Mouse (Mus musculus): ENCODE results near the gene Prrx2. TPM values are rescaled to one million over a fixed set of nuclear protein-coding genes. Genes with fewer than 3 reads are reported as not detected.
A peak's percentile ranks its signal among the peaks of the same experiment; 100 is the strongest.
"Not testable (repeated sequence)": the region's sequence is repeated elsewhere in the genome, so short reads cannot be mapped to it uniquely, and the experiment has no call there.

The Prrx2 gene
- total RNA-seq, 2 experiments from 2014 or later, result 1.0 to 2.8 TPM

DNA sequence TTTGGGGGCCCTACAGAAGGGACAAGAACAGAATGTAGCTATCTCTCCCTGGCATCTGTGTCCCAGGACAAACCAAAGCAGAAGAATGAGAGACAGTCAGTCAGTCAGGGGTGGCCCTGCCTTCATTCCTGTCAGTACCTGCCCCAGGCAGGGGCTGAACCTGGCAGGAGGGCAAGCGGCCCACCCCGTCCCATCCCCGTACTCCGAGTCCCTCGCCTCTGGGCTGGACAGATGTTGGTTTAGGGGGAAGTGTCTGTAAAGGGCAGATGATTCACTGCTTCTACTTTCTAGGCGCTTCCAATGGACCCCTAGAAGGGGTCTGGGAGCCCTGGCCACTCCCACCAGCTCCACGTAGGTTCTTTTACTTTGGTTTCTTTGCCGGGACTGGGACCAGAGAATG is 67.5 kb downstream of the Prrx2 start:
- intact Hi-C loops (cut with DNase I), result no loop called here
- no peak for DNase-seq (ENCODE audit: low spot score in 2 of 2)

- intact Hi-C loops (cut with DNase I), result no loop called here
These were observed 68.3 kb downstream of the Prrx2 start for GRCm38 (mm10) chr2:30902726-30903722.

GRCm38 (mm10) chr2:30904231-30904630 is 69.5 kb downstream of the Prrx2 start:
- no peak for DNase-seq (ENCODE audit: low spot score in 2 of 2)
- intact Hi-C loops (cut with DNase I), result no loop called here

More at GRCm38 (mm10) chr2:30902726-30903722, 68.3 kb downstream of the Prrx2 start:
- no peak for DNase-seq (ENCODE audit: low spot score in 2 of 2)

DNA sequence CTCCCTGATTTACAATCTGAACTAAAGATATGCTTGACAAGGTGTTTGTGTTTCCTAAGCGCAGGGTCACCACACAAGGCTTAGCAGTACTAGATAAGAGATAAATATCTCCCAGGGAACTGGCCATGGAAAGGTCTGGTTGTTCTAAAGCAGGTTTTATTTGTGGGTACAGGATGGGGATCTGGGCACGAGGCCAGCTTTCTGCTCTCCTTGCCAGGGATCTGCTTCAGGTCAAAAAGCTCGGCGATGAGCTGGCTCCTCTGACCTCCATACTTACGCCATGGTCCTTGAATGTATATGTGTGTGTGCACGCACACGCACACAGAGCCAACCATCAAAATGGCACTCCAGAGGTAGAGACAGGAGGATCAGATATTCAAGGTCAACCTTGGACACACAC is 70.2 kb downstream of the Prrx2 start:
- intact Hi-C loops (cut with DNase I), result no loop called here
- no peak for DNase-seq (ENCODE audit: low spot score in 2 of 2)

- DNase-seq (ENCODE audit: low spot score in 2 of 2), result no peak
- intact Hi-C loops (cut with DNase I), result no loop called here
These were observed 71.1 kb downstream of the Prrx2 start for GRCm38 (mm10) chr2:30905906-30906305.

DNA sequence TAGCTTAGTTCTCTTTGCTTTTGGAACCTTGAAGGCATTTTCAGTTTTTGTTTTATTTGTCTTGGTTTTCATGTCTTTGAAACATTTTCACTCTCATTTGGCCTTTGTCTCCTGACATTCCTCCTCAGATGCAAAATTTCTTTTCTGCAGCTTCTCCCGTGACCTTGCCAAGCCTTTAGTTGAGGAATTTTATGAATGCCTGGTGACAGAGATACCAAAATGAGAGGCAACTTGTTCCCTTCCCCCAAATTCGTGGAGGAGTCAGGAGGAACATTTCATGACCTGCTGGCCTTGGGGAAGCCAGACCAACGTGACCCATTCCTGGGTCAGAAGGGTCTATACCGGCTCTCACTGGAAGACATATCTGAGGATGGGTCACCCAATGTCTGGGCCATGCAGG is 71.9 kb downstream of the Prrx2 start:
- no peak for DNase-seq (ENCODE audit: low spot score in 2 of 2)
- intact Hi-C loops (cut with DNase I), result no loop called here

DNA sequence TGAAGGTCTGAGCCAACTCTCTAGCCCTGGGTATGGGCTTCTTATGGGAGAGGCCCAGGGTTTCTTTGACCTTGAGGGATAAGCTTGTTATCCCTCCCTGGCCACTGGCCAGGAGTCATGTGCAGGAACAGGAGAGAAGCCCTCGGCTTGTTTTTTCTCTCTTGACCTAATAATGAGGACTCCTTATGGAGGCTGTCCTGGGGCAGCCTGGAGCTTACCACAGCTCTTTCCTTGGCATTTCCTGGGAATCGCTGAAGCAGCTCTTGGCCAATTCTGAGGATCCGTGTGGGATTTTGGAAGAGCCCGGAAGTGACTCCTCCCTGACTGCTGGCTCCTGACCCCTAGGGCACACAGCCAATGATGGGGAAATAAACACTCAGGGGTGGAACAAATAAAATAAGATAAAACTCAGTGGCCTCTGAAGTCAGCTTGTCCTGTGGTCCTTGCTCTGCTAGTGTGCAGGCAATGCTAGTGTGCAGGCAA is 77.6 kb downstream of the Prrx2 start:
- intact Hi-C loops (cut with DNase I), result no loop called here
- DNase-seq (ENCODE audit: low spot score in 2 of 2), result no peak

DNA sequence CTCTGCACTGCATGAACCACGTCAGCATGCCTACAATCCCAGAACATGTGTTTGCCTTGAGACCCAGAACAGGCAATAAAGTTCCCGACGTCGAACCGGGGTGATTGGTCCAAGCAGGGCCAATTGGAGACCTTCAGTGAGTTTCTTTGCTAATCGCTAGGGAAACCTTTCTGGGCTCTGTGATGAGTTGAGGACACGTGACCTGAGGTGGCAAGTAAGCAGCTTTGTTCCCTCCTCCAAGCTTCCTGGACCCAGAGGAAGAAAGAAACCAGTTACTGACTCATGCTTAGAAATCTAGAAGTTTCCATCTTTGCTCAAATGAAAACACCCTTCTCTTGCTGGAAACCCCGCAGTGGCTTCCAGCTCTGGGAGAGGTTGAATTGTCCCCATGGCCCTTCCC is 78.2 kb downstream of the Prrx2 start:
- DNase-seq (ENCODE audit: low spot score in 2 of 2), result no peak
- intact Hi-C loops (cut with DNase I), result no loop called here

GRCm38 (mm10) chr2:30914836-30915235 is 80.1 kb downstream of the Prrx2 start:
- no peak for DNase-seq (ENCODE audit: low spot score in 2 of 2)

DNA sequence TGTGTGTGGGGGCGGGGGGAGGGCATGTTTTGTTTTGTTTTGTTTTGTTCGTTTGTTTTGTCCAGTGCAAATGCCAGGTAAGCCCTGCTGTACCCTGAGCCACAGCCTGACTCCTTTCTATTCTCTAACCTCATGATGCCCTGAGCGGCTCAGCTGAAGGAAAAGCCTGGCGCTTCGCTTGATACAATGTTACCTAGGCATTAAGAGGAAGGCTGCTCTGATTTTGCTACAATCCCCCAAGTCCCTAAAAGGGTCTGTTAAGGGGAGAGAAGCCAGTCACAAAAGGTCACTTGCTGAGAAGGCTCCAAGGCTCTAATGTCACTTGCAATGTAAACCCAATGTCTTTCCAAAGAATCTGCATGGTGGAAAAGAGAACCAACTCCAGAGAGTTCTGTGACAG is 80.6 kb downstream of the Prrx2 start:
- DNase-seq (ENCODE audit: low spot score in 2 of 2), result no peak
- intact Hi-C loops (cut with DNase I), result no loop called here

More at GRCm38 (mm10) chr2:30914836-30915235, 80.1 kb downstream of the Prrx2 start:
- intact Hi-C loops (cut with DNase I), result no loop called here

DNA sequence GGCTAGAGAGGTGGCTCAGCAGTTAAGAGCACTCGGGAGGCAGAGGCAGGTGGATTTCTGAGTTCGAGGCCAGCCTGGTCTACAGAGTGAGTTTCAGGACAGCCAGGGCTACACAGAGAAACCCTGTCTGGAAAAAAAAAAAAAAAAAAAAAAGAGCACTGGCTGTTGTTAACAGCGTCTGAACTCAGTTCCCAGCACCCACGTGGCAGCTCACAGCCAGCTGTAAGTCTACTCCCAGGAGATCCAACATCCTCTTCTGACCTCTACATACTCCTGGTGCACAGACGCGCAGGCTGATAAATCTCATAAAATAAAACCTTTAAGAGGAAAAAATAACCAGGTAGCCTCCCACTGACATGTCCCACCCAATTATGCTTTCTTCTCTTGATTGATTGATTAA is 81.2 kb downstream of the Prrx2 start:
- intact Hi-C loops (cut with DNase I); DNase-seq (ENCODE audit: low spot score in 2 of 2): not testable (repeated sequence)

GRCm38 (mm10) chr2:30917649-30918048 is 82.9 kb downstream of the Prrx2 start:
- DNase-seq (ENCODE audit: low spot score in 2 of 2), result peak in 1 of 2 experiments; percentile 27
- intact Hi-C loops (cut with DNase I), result no loop called here

- intact Hi-C loops (cut with DNase I), result no loop called here
- no peak for DNase-seq (ENCODE audit: low spot score in 2 of 2)
These were observed 83.4 kb downstream of the Prrx2 start for GRCm38 (mm10) chr2:30918126-30918525.

DNA sequence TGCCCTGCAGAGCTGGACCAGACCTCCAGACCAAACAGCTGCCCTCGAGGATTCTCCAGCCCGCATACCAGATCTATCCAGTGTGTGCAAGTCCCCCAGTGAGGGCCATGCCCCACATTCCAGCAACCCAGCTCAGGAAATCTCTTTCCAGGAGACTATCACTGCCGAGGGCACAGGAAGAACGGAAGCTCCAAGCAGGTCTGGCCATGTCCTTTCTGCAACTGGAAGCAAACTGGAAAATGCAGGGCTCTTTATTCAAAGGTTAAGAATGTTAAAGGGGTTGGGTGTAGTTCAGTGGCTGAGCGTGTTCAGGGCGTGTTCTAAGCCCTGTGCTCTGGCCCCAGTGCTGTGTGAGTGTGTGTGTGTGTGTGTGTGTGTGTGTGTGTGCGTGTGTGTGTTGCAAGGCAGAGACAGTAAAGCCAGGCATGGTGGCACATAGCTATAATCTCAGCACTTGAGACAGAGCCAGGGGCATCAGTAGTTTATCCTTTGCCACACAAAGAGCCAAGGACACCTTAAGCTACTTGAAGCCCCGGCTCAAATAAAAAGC is 84.1 kb downstream of the Prrx2 start:
- intact Hi-C loops (cut with DNase I), result no loop called here
- DNase-seq (ENCODE audit: low spot score in 2 of 2), result no peak

GRCm38 (mm10) chr2:30920216-30920615 is 85.4 kb downstream of the Prrx2 start:
- DNase-seq (ENCODE audit: low spot score in 2 of 2), result peak; percentile 24 to 29
- intact Hi-C loops (cut with DNase I), result no loop called here

- intact Hi-C loops (cut with DNase I), result no loop called here
- DNase-seq (ENCODE audit: low spot score in 2 of 2), result no peak
These were observed 88.3 kb downstream of the Prrx2 start for GRCm38 (mm10) chr2:30923099-30923498.

GRCm38 (mm10) chr2:30925181-30925580 is 90.4 kb downstream of the Prrx2 start:
- intact Hi-C loops (cut with DNase I), result loop anchor here (5.0 kb wide), 1 partner anchor 98 kb away; no protein-coding TSS in a partner anchor
- no peak for DNase-seq (ENCODE audit: low spot score in 2 of 2)

DNA sequence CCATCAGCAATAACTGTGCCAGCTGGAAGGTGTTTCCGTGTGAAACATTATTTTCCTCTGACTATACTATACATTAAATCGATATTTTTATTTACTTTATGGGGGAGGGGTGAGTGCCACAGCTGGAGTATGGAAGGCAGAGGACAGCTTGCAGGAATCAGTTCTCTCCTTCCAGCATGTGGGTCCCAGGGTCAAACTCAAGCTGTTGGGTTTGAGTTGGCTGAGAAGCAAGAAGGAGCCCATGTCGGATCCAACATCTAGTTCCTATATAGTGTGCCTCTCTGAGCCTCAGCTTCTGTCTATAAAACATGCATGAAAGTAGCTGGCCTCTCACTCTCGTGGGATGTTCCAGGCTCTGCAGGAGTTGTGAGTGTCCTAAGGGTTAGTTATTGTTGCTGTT is 91.6 kb downstream of the Prrx2 start:
- no peak for DNase-seq (ENCODE audit: low spot score in 2 of 2)
- intact Hi-C loops (cut with DNase I), result loop anchor here (5.0 kb wide), 1 partner anchor 99 kb away; no protein-coding TSS in a partner anchor

- DNase-seq (ENCODE audit: low spot score in 2 of 2), result no peak
- intact Hi-C loops (cut with DNase I), result loop anchor here (5.0 kb wide), 1 partner anchor 100 kb away; no protein-coding TSS in a partner anchor
These were observed 92.5 kb downstream of the Prrx2 start for GRCm38 (mm10) chr2:30927151-30927781.
